Mouse (Mus musculus) ES-Bruce4 (cell line): ENCODE measurements around the gene Ube2cbp.

Source experiments
- CTCF ChIP-seq: IDR thresholded peaks from one replicate; pipeline ENCODE4 v1.8.1; 2011; ENCODE audit warnings: low read depth, low read length
- POLR2A ChIP-seq: IDR thresholded peaks from one replicate; pipeline ENCODE4 v1.8.1; 2011; ENCODE audit warnings: low read length; ENCODE audit not compliant: insufficient read depth

GRCm38 (mm10) chr9:86419366-86419765, 45.4 kb downstream of the Ube2cbp start:
- TF ChIP-seq CTCF (no peak), POLR2A (no peak)
